Mouse (Mus musculus) adrenal gland, postnatal 25 days (tissue): Measurements from ENCODE around the gene Tspoap1. TPM values are rescaled to one million over a fixed set of nuclear protein-coding genes. Genes with fewer than 3 reads are reported as not detected.

Experiments used
- DNase-seq: peaks from one replicate; pipeline ENCODE4 v3.0.0; 2021; ENCODE audit warnings: mixed read lengths
- total RNA-seq: library from RNA; stranded (reverse); gene quantifications from 2 replicates; pipeline ENCODE4 v1.2.3, GENCODE M21; 2021

The Tspoap1 gene
- total RNA-seq, 1 experiment from 2014 or later, result 7.4 TPM

GRCm38 (mm10) chr11:87745632-87746555 lies 14.4 kb upstream of the Tspoap1 start:
- no peak for DNase-seq

- DNase-seq, result no peak
Observed at GRCm38 (mm10) chr11:87747312-87747711, 13.0 kb upstream of the Tspoap1 start.

GRCm38 (mm10) chr11:87747716-87748115 lies 12.6 kb upstream of the Tspoap1 start:
- DNase-seq, result no peak

- DNase-seq, result no peak
Observed at GRCm38 (mm10) chr11:87748132-87749119, 11.9 kb upstream of the Tspoap1 start.

GRCm38 (mm10) chr11:87749192-87750042 lies 10.9 kb upstream of the Tspoap1 start:
- no peak for DNase-seq

GRCm38 (mm10) chr11:87750043-87750421 lies 10.3 kb upstream of the Tspoap1 start:
- no peak for DNase-seq

GRCm38 (mm10) chr11:87750521-87750920 lies 9.8 kb upstream of the Tspoap1 start:
- DNase-seq, result no peak

- no peak for DNase-seq
Observed at GRCm38 (mm10) chr11:87751031-87751430, 9.3 kb upstream of the Tspoap1 start.

- no peak for DNase-seq
Observed at GRCm38 (mm10) chr11:87751491-87751966, 8.8 kb upstream of the Tspoap1 start.

- no peak for DNase-seq
Observed at GRCm38 (mm10) chr11:87752307-87752706, 8.0 kb upstream of the Tspoap1 start.

- no peak for DNase-seq
Observed at GRCm38 (mm10) chr11:87753255-87753654, 7.1 kb upstream of the Tspoap1 start.

- no peak for DNase-seq
Observed at GRCm38 (mm10) chr11:87753891-87754501, 6.3 kb upstream of the Tspoap1 start.

- DNase-seq, result no peak
Observed at GRCm38 (mm10) chr11:87754603-87755002, 5.7 kb upstream of the Tspoap1 start.

- no peak for DNase-seq
Observed at GRCm38 (mm10) chr11:87755360-87756017, 4.9 kb upstream of the Tspoap1 start.

- no peak for DNase-seq
Observed at GRCm38 (mm10) chr11:87756251-87756820, 4.0 kb upstream of the Tspoap1 start.

GRCm38 (mm10) chr11:87757001-87757954 lies 3.1 kb upstream of the Tspoap1 start:
- no peak for DNase-seq

GRCm38 (mm10) chr11:87758161-87758911 lies 2.0 kb upstream of the Tspoap1 start:
- DNase-seq, result no peak

- no peak for DNase-seq
Observed at GRCm38 (mm10) chr11:87758957-87759608, 1.3 kb upstream of the Tspoap1 start.
